Mouse (Mus musculus) embryonic facial prominence, embryonic 11.5 days (tissue): ENCODE measurements around the gene Adat1. TPM values are rescaled to one million over a fixed set of nuclear protein-coding genes. Genes with fewer than 3 reads are reported as not detected.

ENCODE experiments used
- ATAC-seq: fragments of 200-750 bp; cut with Nextera tagmentation; replicated peaks from 2 replicates; pipeline ENCODE4 v1.8.0; 2017; ENCODE audit warnings: low read depth; ENCODE audit not compliant: insufficient number of reproducible peaks, low FRiP score, low TSS enrichment
- DNase-seq: peaks from one replicate; pipeline ENCODE4 v3.0.0-alpha.2; 2015; ENCODE audit warnings: low spot score
- H3K27ac ChIP-seq: fragments of 300-500 bp; sonication (generic); replicated peaks from 2 replicates; pipeline ENCODE4 v1.5.1; 2014; ENCODE audit warnings: mild to moderate bottlenecking, low read depth, low read length, control low read depth
- H3K27me3 ChIP-seq: fragments of 300-500 bp; sonication (generic); 2 replicates; pipeline ENCODE4 v1.6.1; 2014; ENCODE audit warnings: mild to moderate bottlenecking, low read length, moderate library complexity, mixed read lengths; ENCODE audit not compliant: control insufficient read depth, insufficient read depth
- H3K36me3 ChIP-seq: fragments of 300-500 bp; sonication (generic); replicated peaks from 2 replicates; pipeline ENCODE4 v1.6.1; 2014; ENCODE audit warnings: low read depth, mild to moderate bottlenecking, low read length, moderate library complexity, mixed read lengths; ENCODE audit not compliant: control insufficient read depth, insufficient read depth
- H3K4me1 ChIP-seq: fragments of 300-500 bp; sonication (generic); 2 replicates; pipeline ENCODE4 v1.6.1; 2014; ENCODE audit warnings: low read length, mixed read lengths; ENCODE audit not compliant: control insufficient read depth, insufficient read depth
- H3K4me2 ChIP-seq: fragments of 300-500 bp; sonication (generic); 2 replicates; pipeline ENCODE4 v1.6.1; 2014; ENCODE audit warnings: low read depth, mild to moderate bottlenecking, control low read depth, low read length, moderate library complexity
- H3K4me3 ChIP-seq: fragments of 300-500 bp; sonication (generic); 2 replicates; pipeline ENCODE4 v1.5.1; 2014; ENCODE audit warnings: low read depth, low read length, control low read depth
- H3K9ac ChIP-seq: fragments of 300-500 bp; sonication (generic); replicated peaks from 2 replicates; pipeline ENCODE4 v1.6.1; 2014; ENCODE audit warnings: mild to moderate bottlenecking, control low read depth, low read length
- H3K9me3 ChIP-seq: fragments of 300-500 bp; sonication (generic); replicated peaks from 2 replicates; pipeline ENCODE4 v1.6.1; 2016; ENCODE audit warnings: mild to moderate bottlenecking, low read length, inconsistent platforms, mixed read lengths; ENCODE audit not compliant: control insufficient read depth
- WGBS: fragments of 180-500 bp; shearing (Covaris S2); extraction: QIAGEN DNeasy Blood & Tissue Kit; methylation state at CpG from one replicate; pipeline ENCODE4 v1.1.7; 2014; 5-methylcytosine and 5-hydroxymethylcytosine counted together
- polyA plus RNA-seq: library from polyadenylated mRNA; unstranded; fragments of >200 nt; fragmentation: Nextera tagmentation; extraction: Ambion mirVana; gene quantifications from 2 replicates; pipeline ENCODE4 v1.2.1, GENCODE M21; 2014

Adat1 gene
- polyA plus RNA-seq = 8.7 and 10.7 TPM in 2 replicates

- no peak within 1 kb of the TSS for H3K27ac ChIP-seq
- peak within 1 kb of the TSS; percentile 86 for H3K9ac ChIP-seq
- H3K36me3 ChIP-seq = peaks cover 6% of the 10 kb centered on the region
- DNase-seq (peak; percentile 97), ATAC-seq (peak; percentile 93)
- WGBS = 5% methylated on average over 32 of the region's 33 CpGs
- peak within 1 kb of the TSS; percentile 78 for H3K4me3 ChIP-seq
- no peaks in the 10 kb centered on the region for H3K9me3 ChIP-seq
- H3K27me3 ChIP-seq = no peaks in the 10 kb centered on the region
- no peaks in the 10 kb centered on the region for H3K4me1 ChIP-seq
- H3K4me2 ChIP-seq = peak within 1 kb of the TSS; percentile 64
Observed at GRCm38 (mm10) chr8:111992013-111992702, at the start of gene Adat1. Gene Adat1, minus strand, starts transcription at chr8:111992302.

- Histone ChIP-seq H3K4me2 (no peak overlapping the region), H3K9me3 (no peaks in the 10 kb centered on the region), H3K4me3 (no peak overlapping the region), H3K9ac (no peak overlapping the region), H3K27me3 (no peaks in the 10 kb centered on the region), H3K36me3 (no peaks in the 10 kb centered on the region), H3K4me1 (no peaks in the 10 kb centered on the region), H3K27ac (no peak overlapping the region)
- ATAC-seq (no peak), DNase-seq (no peak)
- 79% methylated on average over 18 of the region's 18 CpGs for WGBS
Observed at GRCm38 (mm10) chr8:112037521-112037920, 45.4 kb upstream of the Adat1 start.

- 8% methylated on average over 8 of the region's 8 CpGs for WGBS
- no peaks in the 10 kb centered on the region for H3K4me1 ChIP-seq
- ATAC-seq (no peak), DNase-seq (peak; percentile 87)
- no peak overlapping the region for H3K9ac ChIP-seq
- H3K4me2 ChIP-seq = no peak overlapping the region
- H3K4me3 ChIP-seq = no peak overlapping the region
- no peaks in the 10 kb centered on the region for H3K9me3 ChIP-seq
- H3K27me3 ChIP-seq = no peaks in the 10 kb centered on the region
- no peak overlapping the region for H3K27ac ChIP-seq
- H3K36me3 ChIP-seq = no peaks in the 10 kb centered on the region
Observed at GRCm38 (mm10) chr8:112034603-112035002, 42.5 kb upstream of the Adat1 start.

- Histone ChIP-seq H3K4me1 (no peaks in the 10 kb centered on the region), H3K4me3 (no peak overlapping the region), H3K4me2 (no peak overlapping the region), H3K36me3 (no peaks in the 10 kb centered on the region), H3K27me3 (no peaks in the 10 kb centered on the region), H3K27ac (no peak overlapping the region), H3K9ac (no peak overlapping the region), H3K9me3 (no peaks in the 10 kb centered on the region)
- ATAC-seq = no peak
- WGBS = 49% methylated on average over 7 of the region's 7 CpGs
- DNase-seq = no peak
Observed at GRCm38 (mm10) chr8:112033071-112033470, 41.0 kb upstream of the Adat1 start.

- H3K9me3 ChIP-seq = no peaks in the 10 kb centered on the region
- H3K4me3 ChIP-seq = no peak overlapping the region
- H3K4me2 ChIP-seq = no peak overlapping the region
- H3K9ac ChIP-seq = no peak overlapping the region
- H3K27ac ChIP-seq = no peak overlapping the region
- ATAC-seq (no peak), DNase-seq (no peak)
- H3K4me1 ChIP-seq = no peaks in the 10 kb centered on the region
- H3K27me3 ChIP-seq = no peaks in the 10 kb centered on the region
- 50% methylated on average over 6 of the region's 6 CpGs for WGBS
- no peaks in the 10 kb centered on the region for H3K36me3 ChIP-seq
Observed at GRCm38 (mm10) chr8:112030663-112031062, 38.6 kb upstream of the Adat1 start.

- ATAC-seq (no peak), DNase-seq (no peak)
- Histone ChIP-seq H3K4me3 (no peak overlapping the region), H3K4me2 (no peak overlapping the region), H3K27ac (no peak overlapping the region), H3K4me1 (no peaks in the 10 kb centered on the region), H3K9me3 (no peaks in the 10 kb centered on the region), H3K9ac (no peak overlapping the region), H3K27me3 (no peaks in the 10 kb centered on the region), H3K36me3 (no peaks in the 10 kb centered on the region)
- 85% methylated on average over 7 of the region's 7 CpGs for WGBS
Observed at GRCm38 (mm10) chr8:112029455-112029854, 37.4 kb upstream of the Adat1 start.

GRCm38 (mm10) chr8:112014936-112015335 is 22.8 kb upstream of the Adat1 start, which contains the start of gene Gm6793:
Gene Gm6793, minus strand, starts transcription at chr8:112015036.
- Histone ChIP-seq H3K4me1 (no peaks in the 10 kb centered on the region), H3K9me3 (no peaks in the 10 kb centered on the region), H3K4me3 (no peak within 1 kb of the TSS), H3K27ac (no peak within 1 kb of the TSS), H3K27me3 (no peaks in the 10 kb centered on the region), H3K4me2 (no peak within 1 kb of the TSS), H3K9ac (no peak within 1 kb of the TSS), H3K36me3 (peaks cover 5% of the 10 kb centered on the region)
- DNase-seq (no peak), ATAC-seq (no peak)
- WGBS = 94% methylated on average over 11 of the region's 11 CpGs

- H3K4me2 ChIP-seq = peak overlapping the region; percentile 89
- no peaks in the 10 kb centered on the region for H3K9me3 ChIP-seq
- peak overlapping the region; percentile 86 for H3K9ac ChIP-seq
- no peaks in the 10 kb centered on the region for H3K4me1 ChIP-seq
- H3K27me3 ChIP-seq = no peaks in the 10 kb centered on the region
- H3K36me3 ChIP-seq = no peaks in the 10 kb centered on the region; the same call in 1 of the 2 replicates
- peak; percentile 44 for DNase-seq
- H3K27ac ChIP-seq = peak overlapping the region; percentile 62
- WGBS = under 1% methylated on average over 40 of the region's 40 CpGs
- H3K4me3 ChIP-seq = peak overlapping the region; percentile 94
- ATAC-seq = no peak; the same call in 1 of the 2 replicates
Observed at GRCm38 (mm10) chr8:112011816-112012242, 19.7 kb upstream of the Adat1 start.
